Mouse (Mus musculus): ENCODE results near the gene Ccm2l.

GRCm38 (mm10) chr2:153032973-153033372 is 32.8 kb upstream of the Ccm2l start:
- TF ChIP-seq POLR2A (IDR thresholded peaks at IDR 0.05; ENCODE audit: borderline replicate concordance, extremely low read depth, insufficient read depth, insufficient read length, poor library complexity, severe bottlenecking) (no peak), CTCF (IDR thresholded peaks at IDR 0.05; ENCODE audit: borderline replicate concordance, extremely low read depth, insufficient read depth, insufficient read length) (no peak)

Data from brain, embryonic 14.5 days (tissue).